ENCODE assay signal across 16 mouse cellular contexts in the genomic region with DNA sequence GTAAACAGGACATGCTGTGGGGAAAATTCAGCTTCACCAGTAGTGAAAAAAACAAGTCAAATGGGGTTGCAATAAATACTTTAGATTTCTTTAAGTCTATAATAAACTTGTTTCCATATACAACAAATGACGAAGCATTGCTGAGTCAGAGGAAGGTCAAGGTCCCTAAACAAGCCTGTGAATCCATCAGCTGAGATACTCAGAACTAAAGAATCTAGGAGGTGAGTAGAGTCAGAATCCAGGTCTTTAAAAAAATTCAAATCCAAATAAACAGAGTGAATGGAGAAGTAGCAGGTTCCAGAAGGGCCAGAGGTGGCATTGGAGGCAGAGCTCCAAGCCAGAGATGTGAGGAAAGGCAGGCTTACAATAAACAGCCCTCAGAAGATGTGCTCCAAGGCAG.
"Had no signal": no experiment of that assay in that cellular context is flagged by ENCODE, and none has a peak within 500 bp of the region (broad histone marks: within the 10 kb centered on the region; RNA-seq: fewer than 3 reads in every experiment).

No protein-coding gene starts in this region.

- DNase-seq: heart, postnatal 10 days; heart, postnatal 14 days; heart, postnatal 36 days; heart, postnatal 4 days; kidney, adult 11 months; kidney, adult 18-20 months; kidney, adult 2 months; kidney, adult 8-10 months; kidney, adult 9 months; kidney, postnatal 10 days; kidney, postnatal 14 days; kidney, postnatal 25 days; kidney, postnatal 36 days; kidney, postnatal 4 days; layer of hippocampus, adult 9-11 months; layer of hippocampus, postnatal 36 days had no signal
